Mouse (Mus musculus): ENCODE measurements around the gene Ubr2. TPM values are rescaled to one million over a fixed set of nuclear protein-coding genes. Genes with fewer than 3 reads are reported as not detected.

The Ubr2 gene
- polyA plus RNA-seq, 1 experiment from 2014 or later = 14.4 TPM

DNA sequence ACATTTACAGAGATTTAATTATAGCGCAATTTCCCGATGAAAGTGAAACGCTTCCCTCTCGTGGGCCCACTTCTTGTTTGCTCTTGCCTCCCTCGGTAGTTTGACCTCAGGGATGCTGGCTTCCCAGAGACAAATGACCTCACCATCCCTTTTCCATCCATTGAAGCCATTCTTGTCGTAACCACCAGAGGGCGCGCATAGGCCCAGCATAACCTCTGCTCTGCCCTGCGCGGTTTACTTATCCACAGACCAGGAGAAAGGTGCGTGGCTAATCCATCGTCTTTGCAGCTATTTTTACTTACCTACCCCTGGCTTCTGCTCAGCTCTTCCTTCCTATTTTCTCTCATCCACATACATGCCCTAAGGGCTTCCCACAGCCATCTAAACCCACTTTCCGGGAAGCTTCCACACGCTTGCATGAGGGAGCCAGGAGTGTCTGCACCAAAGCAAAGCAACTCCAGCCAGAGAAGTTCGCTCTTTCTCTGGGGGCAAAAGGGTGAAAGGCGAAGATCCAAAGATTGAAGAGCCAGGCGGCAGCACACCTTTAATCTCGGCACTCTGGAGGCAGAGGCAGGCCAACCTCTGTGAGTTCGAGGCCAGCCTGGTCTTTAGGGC is 106.4 kb downstream of the Ubr2 start:
- Histone ChIP-seq H3K9ac (ENCODE audit: low read length) (no peak overlapping the region), H3K4me2 (ENCODE audit: low read depth, low read length) (no peak overlapping the region), H3K4me3 (replicated peaks; ENCODE audit: low read length) (no peak overlapping the region), H3K4me1 (ENCODE audit: control insufficient read depth, insufficient read depth, low read length) (no peaks in the 10 kb centered on the region), H3K36me3 (ENCODE audit: control insufficient read depth, insufficient read depth, low read length) (no peaks in the 10 kb centered on the region), H3K9me3 (replicated peaks; ENCODE audit: control insufficient read depth, low read length) (no peaks in the 10 kb centered on the region), H3K27ac (ENCODE audit: low read length) (no peak overlapping the region), H3K27me3 (ENCODE audit: control insufficient read depth, insufficient read depth, low read length) (no peaks in the 10 kb centered on the region)
- ATAC-seq (ENCODE audit: insufficient read depth, low FRiP score) = peak; percentile 66; the same call in 1 of the 2 replicates
- 22% methylated on average over 19 of the region's 19 CpGs for WGBS

DNA sequence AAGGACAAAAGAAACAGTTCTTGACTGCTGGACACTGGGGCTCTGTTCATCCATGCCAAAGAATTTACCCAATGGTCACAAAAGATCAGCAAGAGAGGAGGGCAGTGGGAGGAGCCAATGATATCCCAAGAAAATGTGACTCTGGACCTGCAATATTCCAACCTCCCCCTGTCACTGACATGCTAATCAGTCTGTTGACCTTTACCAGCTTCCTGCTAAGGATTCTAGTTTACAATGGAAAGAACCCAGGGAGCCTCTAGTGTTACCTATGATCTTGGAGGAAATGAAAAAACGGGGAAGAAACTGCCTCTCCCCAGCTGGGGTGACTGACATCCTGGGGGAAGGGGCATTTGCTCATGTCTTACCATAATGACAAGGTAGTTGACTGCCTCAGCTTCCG is 109.4 kb downstream of the Ubr2 start:
- no peak overlapping the region for H3K4me2 ChIP-seq (ENCODE audit: low read depth, low read length)
- ATAC-seq (ENCODE audit: insufficient read depth, low FRiP score) = no peak
- H3K27ac ChIP-seq (ENCODE audit: low read length) = no peak overlapping the region
- no peak overlapping the region for H3K9ac ChIP-seq (ENCODE audit: low read length)
- peaks cover 9% of the 10 kb centered on the region; the same call in 1 of the 2 replicates for H3K4me1 ChIP-seq (ENCODE audit: control insufficient read depth, insufficient read depth, low read length)
- no peak overlapping the region for H3K4me3 ChIP-seq (replicated peaks; ENCODE audit: low read length)
- H3K9me3 ChIP-seq (replicated peaks; ENCODE audit: control insufficient read depth, low read length) = no peaks in the 10 kb centered on the region
- no peaks in the 10 kb centered on the region for H3K27me3 ChIP-seq (ENCODE audit: control insufficient read depth, insufficient read depth, low read length)
- WGBS = 76% methylated on average over 2 of the region's 2 CpGs
- no peaks in the 10 kb centered on the region for H3K36me3 ChIP-seq (ENCODE audit: control insufficient read depth, insufficient read depth, low read length)

DNA sequence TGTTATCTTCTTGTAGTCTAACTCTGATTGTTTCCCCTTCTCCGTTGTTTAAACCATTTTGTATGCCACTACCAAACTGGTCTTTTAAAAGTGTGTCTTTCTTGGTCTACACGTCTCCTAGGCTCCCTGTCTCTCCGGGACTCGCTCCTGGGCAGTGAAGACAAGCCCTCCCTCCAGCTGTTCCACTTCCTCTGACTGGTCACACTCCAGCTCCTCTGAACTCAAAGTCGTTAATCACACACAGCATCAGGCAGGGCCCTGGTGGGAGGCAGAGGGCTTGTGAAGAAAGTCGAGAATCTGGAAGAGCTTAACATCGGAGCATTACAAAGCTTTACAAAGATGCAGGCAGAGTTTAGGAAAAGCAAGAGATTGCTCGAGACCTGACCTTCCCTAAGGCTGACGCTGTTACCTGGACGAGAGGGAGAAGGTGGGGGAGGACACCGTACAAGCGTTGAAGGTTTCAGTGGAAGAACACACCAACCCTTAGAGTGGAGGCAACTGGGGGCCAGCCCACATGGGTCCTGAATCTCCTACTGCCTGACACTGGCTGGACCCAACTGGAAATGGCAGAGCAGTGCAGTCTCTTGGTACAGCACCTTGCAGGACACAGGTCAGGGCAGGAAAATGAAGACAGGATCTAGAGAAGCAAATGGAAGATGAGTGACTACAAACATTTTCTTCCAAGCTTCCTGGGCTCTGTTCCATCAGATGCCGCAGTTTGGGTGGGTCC is 113.0 kb downstream of the Ubr2 start:
- Histone ChIP-seq H3K27ac (ENCODE audit: low read length) (no peak overlapping the region), H3K4me1 (ENCODE audit: control insufficient read depth, insufficient read depth, low read length) (peaks cover 15% of the 10 kb centered on the region), H3K27me3 (ENCODE audit: control insufficient read depth, insufficient read depth, low read length) (no peaks in the 10 kb centered on the region), H3K4me3 (replicated peaks; ENCODE audit: low read length) (no peak overlapping the region), H3K36me3 (ENCODE audit: control insufficient read depth, insufficient read depth, low read length) (no peaks in the 10 kb centered on the region), H3K9me3 (replicated peaks; ENCODE audit: control insufficient read depth, low read length) (no peaks in the 10 kb centered on the region), H3K9ac (ENCODE audit: low read length) (0 out of 2 replicates have a peak overlapping the region, but pooled peaks have one; percentile 11), H3K4me2 (ENCODE audit: low read depth, low read length) (0 out of 2 replicates have a peak overlapping the region, but pooled peaks have one; percentile 10)
- peak; percentile 70; the same call in 1 of the 2 replicates for ATAC-seq (ENCODE audit: insufficient read depth, low FRiP score)
- WGBS = 27% methylated on average over 13 of the region's 13 CpGs

DNA sequence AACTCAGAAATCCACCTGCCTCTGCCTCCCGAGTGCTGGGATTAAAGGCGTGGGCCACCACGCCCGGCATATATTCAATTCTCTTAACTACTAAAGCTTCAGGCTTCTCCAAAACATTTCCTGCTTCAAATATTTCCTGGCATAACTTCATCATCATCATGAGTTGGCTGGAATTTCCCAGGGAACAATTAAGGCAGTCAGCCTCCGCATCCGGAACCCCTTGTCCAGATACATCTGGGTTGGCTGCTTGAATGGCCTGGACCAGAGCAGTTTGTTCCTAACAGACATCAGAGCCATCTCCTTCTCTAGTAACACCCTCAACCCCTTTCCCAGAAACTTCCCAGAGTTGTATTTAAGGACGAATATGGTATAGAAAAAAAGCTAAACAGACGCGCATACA is 114.9 kb downstream of the Ubr2 start:
- ATAC-seq (ENCODE audit: insufficient read depth, low FRiP score) = no peak
- Histone ChIP-seq H3K4me2 (ENCODE audit: low read depth, low read length) (no peak overlapping the region), H3K4me1 (ENCODE audit: control insufficient read depth, insufficient read depth, low read length) (peaks cover 28% of the 10 kb centered on the region), H3K27me3 (ENCODE audit: control insufficient read depth, insufficient read depth, low read length) (no peaks in the 10 kb centered on the region), H3K9ac (ENCODE audit: low read length) (no peak overlapping the region), H3K9me3 (replicated peaks; ENCODE audit: control insufficient read depth, low read length) (no peaks in the 10 kb centered on the region), H3K4me3 (replicated peaks; ENCODE audit: low read length) (no peak overlapping the region), H3K36me3 (ENCODE audit: control insufficient read depth, insufficient read depth, low read length) (no peaks in the 10 kb centered on the region; the same call in 1 of the 2 replicates), H3K27ac (ENCODE audit: low read length) (no peak overlapping the region)
- WGBS = 83% methylated on average over 9 of the region's 9 CpGs

DNA sequence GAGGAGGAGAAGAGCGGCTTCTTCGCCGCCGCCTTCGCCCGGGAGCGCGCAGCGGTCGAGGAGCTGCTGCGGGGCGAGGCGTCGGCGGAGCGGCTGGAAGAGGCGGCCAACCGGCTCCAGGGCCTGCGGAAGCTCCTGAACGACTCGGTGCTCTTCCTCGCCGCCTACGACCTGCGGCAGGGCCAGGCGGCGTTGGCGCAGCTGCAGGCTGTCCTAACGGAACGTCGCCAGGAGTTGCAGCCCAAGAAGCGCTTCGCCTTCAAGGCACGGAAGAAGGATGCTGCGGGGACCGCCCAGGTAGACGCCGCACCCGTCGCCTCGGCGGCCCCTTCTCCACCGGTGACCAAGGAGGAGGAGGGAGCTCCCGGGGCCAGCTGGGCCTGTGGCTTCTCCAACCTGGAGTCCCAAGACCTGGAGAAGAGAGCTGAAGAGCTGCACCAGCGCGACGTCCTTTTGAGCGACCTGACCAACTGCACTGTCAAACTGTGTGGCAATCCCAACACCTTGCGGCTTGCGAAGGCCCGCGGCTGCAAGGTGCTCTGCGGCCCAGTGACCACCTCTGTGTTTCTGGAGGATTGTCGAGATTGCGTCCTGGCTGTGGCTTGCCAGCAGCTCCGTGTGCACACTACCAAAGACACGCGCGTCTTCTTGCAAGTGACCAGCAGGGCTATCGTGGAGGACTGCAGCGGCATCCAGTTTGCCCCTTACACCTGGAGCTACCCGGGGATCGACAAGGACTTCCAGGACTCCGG is 119.3 kb downstream of the Ubr2 start:
- Histone ChIP-seq H3K9me3 (replicated peaks; ENCODE audit: control insufficient read depth, low read length) (no peaks in the 10 kb centered on the region), H3K9ac (ENCODE audit: low read length) (peak overlapping the region; percentile 87), H3K4me2 (ENCODE audit: low read depth, low read length) (peak overlapping the region; percentile 99), H3K36me3 (ENCODE audit: control insufficient read depth, insufficient read depth, low read length) (no peaks in the 10 kb centered on the region; the same call in 1 of the 2 replicates), H3K27me3 (ENCODE audit: control insufficient read depth, insufficient read depth, low read length) (no peaks in the 10 kb centered on the region), H3K4me1 (ENCODE audit: control insufficient read depth, insufficient read depth, low read length) (peaks cover 22% of the 10 kb centered on the region), H3K4me3 (replicated peaks; ENCODE audit: low read length) (peak overlapping the region; percentile 59), H3K27ac (ENCODE audit: low read length) (peak overlapping the region; percentile 88)
- WGBS = 1% methylated on average over 64 of the region's 64 CpGs
- peak; percentile 3; the same call in 1 of the 2 replicates for ATAC-seq (ENCODE audit: insufficient read depth, low FRiP score)

DNA sequence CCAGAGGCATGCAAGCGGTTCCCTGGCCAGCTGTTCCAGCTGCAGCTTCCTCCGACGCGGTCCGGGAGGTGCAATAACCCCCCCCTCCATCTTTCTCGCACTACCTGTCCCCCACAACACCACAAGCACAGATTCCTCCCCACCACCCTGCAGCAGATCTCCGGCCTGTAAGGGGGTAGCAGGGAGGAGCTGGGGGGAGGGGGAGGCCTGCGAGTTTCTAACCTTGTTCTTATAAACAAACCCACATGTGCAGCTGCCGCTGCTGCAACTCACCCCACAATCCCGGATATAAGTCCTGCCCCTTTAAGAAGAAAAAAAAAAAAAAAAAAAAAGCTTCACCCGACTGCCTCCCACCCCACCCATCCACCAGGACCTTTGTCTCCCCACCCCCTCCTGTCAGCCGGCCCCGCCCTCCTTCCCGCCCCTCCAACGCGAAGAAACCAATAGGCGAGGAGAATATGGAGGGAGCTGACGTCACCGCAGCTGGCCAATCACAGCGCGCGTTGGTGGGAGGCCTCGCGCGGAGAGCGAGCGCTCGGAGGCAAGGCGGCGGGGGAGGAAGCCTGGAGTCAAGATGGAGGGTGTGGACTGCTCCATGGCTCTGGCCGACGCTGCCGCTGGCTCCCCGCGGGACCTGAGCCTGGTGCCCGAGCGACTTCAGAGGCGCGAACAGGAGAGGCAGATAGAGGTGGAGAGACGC is 120.1 kb downstream of the Ubr2 start, which contains the start of gene Tbcc:
Gene Tbcc (plus strand): TSS at position 569 of the 700 bp plus-strand sequence.
- no peaks in the 10 kb centered on the region; the same call in 1 of the 2 replicates for H3K36me3 ChIP-seq (ENCODE audit: control insufficient read depth, insufficient read depth, low read length)
- under 1% methylated on average over 40 of the region's 40 CpGs for WGBS
- ATAC-seq (ENCODE audit: insufficient read depth, low FRiP score) = peak; percentile 93
- peak within 1 kb of the TSS; percentile 98 for H3K27ac ChIP-seq (ENCODE audit: low read length)
- H3K9me3 ChIP-seq (replicated peaks; ENCODE audit: control insufficient read depth, low read length) = no peaks in the 10 kb centered on the region
- H3K4me2 ChIP-seq (ENCODE audit: low read depth, low read length) = peak within 1 kb of the TSS; percentile 99
- H3K4me1 ChIP-seq (ENCODE audit: control insufficient read depth, insufficient read depth, low read length) = peaks cover 28% of the 10 kb centered on the region
- H3K27me3 ChIP-seq (ENCODE audit: control insufficient read depth, insufficient read depth, low read length) = no peaks in the 10 kb centered on the region
- peak within 1 kb of the TSS; percentile 59 for H3K4me3 ChIP-seq (replicated peaks; ENCODE audit: low read length)
- peak within 1 kb of the TSS; percentile 89 for H3K9ac ChIP-seq (ENCODE audit: low read length)

DNA sequence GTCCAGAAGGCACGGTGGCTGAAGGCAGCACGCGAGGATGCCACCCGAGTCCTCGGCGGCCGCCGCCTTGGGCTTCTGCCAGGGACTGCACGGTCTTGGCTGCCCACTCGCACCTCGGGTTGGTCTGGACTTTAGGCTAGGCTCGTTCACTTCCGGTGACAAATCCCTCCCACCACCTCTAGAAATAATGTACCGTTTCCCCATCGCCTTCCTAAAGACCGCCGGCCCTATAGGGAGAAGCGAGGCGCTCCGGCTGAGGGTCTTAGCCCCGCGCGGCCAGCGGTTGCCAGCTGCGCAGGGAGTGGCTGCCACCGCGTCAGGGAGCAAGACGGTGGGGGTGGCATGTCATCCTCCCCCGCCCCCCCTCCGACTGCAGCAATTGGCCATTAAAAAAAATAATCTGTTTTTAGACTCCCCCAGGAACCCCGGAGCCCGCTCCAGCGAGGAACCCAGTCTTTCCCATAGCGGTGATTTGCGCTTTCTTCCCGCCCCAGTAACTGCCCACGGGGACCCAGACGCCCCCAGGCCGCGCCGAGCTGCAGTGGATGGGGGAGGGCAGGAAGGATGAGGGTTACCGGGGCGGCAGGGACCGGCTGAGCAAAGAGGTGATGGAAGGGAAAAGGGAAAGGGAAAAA is 120.8 kb downstream of the Ubr2 start:
- peak; percentile 59 for ATAC-seq (ENCODE audit: insufficient read depth, low FRiP score)
- whole genome bisulfite sequencing = under 1% methylated on average over 44 of the region's 44 CpGs

DNA sequence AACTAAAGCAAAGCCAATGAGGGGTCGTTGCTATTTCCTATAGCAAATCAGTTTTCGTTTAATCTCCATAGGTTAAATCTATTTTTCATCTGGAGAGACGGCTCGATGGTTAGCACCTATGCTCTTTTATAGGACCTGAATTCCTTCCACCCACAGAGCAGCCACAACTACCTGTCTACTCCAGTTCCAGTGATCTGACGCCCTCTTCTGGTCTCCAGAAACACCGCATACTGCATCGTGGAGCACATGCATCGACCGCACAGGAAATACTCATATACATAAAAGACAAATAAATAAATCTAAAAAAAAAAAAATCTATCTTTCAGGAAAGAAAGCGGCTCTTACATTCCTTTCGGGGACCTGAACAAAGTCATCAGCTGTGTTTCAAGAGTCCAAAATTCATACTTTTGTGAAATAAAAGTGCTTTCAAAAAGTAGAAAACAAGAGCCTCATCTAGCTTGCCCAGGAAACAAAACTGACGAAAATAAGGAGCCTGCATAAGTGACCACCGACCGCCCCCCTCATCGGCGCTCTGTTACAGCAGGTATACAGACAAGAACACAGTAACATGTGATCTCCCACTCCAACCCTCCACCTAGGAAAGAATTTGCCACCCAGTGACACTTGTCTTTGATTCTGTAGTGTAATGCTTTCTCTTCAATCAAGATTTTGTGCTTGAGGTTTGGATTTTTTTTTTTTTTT is 121.7 kb downstream of the Ubr2 start:
- no peak for ATAC-seq (ENCODE audit: insufficient read depth, low FRiP score)
- Histone ChIP-seq H3K9me3 (replicated peaks; ENCODE audit: control insufficient read depth, low read length) (no peaks in the 10 kb centered on the region), H3K27me3 (ENCODE audit: control insufficient read depth, insufficient read depth, low read length) (no peaks in the 10 kb centered on the region), H3K4me2 (ENCODE audit: low read depth, low read length) (peak overlapping the region; percentile 87), H3K36me3 (ENCODE audit: control insufficient read depth, insufficient read depth, low read length) (no peaks in the 10 kb centered on the region; the same call in 1 of the 2 replicates), H3K4me3 (replicated peaks; ENCODE audit: low read length) (peak overlapping the region; percentile 59), H3K4me1 (ENCODE audit: control insufficient read depth, insufficient read depth, low read length) (peaks cover 28% of the 10 kb centered on the region), H3K9ac (ENCODE audit: low read length) (peak overlapping the region; percentile 89), H3K27ac (ENCODE audit: low read length) (peak overlapping the region; percentile 98)
- WGBS = 41% methylated on average over 16 of the region's 16 CpGs

More for the DNA sequence above, 120.8 kb downstream of the Ubr2 start:
- Histone ChIP-seq H3K4me3 (replicated peaks; ENCODE audit: low read length) (peak overlapping the region; percentile 59), H3K4me1 (ENCODE audit: control insufficient read depth, insufficient read depth, low read length) (peaks cover 28% of the 10 kb centered on the region), H3K4me2 (ENCODE audit: low read depth, low read length) (peak overlapping the region; percentile 87), H3K27me3 (ENCODE audit: control insufficient read depth, insufficient read depth, low read length) (no peaks in the 10 kb centered on the region), H3K36me3 (ENCODE audit: control insufficient read depth, insufficient read depth, low read length) (no peaks in the 10 kb centered on the region; the same call in 1 of the 2 replicates), H3K9me3 (replicated peaks; ENCODE audit: control insufficient read depth, low read length) (no peaks in the 10 kb centered on the region), H3K27ac (ENCODE audit: low read length) (peak overlapping the region; percentile 98), H3K9ac (ENCODE audit: low read length) (peak overlapping the region; percentile 89)
